Mouse (Mus musculus) stomach, embryonic 14.5 days (tissue): ENCODE data around the gene Actl10. TPM values are rescaled to one million over a fixed set of nuclear protein-coding genes. Genes with fewer than 3 reads are reported as not detected.

Source experiments
- ATAC-seq: fragments of 200-750 bp; cut with Nextera tagmentation; 2 replicates; pipeline ENCODE4 v1.8.0; 2017; ENCODE audit warnings: low read depth, moderate TSS enrichment; ENCODE audit not compliant: insufficient number of reproducible peaks, insufficient read depth, low FRiP score
- H3K27ac ChIP-seq: fragments of 300-500 bp; sonication (generic); 2 replicates; pipeline ENCODE4 v1.5.1; 2014; ENCODE audit warnings: mild to moderate bottlenecking, low read length, moderate library complexity, mixed read lengths
- H3K27me3 ChIP-seq: fragments of 300-500 bp; sonication (generic); 2 replicates; pipeline ENCODE4 v1.6.1; 2014; ENCODE audit warnings: low read length, control low read depth, mixed read lengths; ENCODE audit not compliant: control insufficient read depth, insufficient read depth
- H3K36me3 ChIP-seq: fragments of 300-500 bp; sonication (generic); 2 replicates; pipeline ENCODE4 v1.6.1; 2014; ENCODE audit warnings: mild to moderate bottlenecking, control low read depth, low read length, moderate library complexity, mixed read lengths; ENCODE audit not compliant: control insufficient read depth, insufficient read depth
- H3K4me1 ChIP-seq: fragments of 300-500 bp; sonication (generic); 2 replicates; pipeline ENCODE4 v1.6.1; 2014; ENCODE audit warnings: low read length, control low read depth, mixed read lengths; ENCODE audit not compliant: control insufficient read depth, insufficient read depth
- H3K4me2 ChIP-seq: fragments of 300-500 bp; sonication (generic); replicated peaks from 2 replicates; pipeline ENCODE4 v1.6.1; 2014; ENCODE audit warnings: low read depth, low read length, control low read depth
- H3K4me3 ChIP-seq: fragments of 300-500 bp; sonication (generic); 2 replicates; pipeline ENCODE4 v1.5.1; 2014; ENCODE audit warnings: low read depth, low read length, control low read depth
- H3K9ac ChIP-seq: fragments of 300-500 bp; sonication (generic); replicated peaks from 2 replicates; pipeline ENCODE4 v1.6.1; 2014; ENCODE audit warnings: low read depth, mild to moderate bottlenecking, control low read depth, low read length, moderate library complexity, mixed read lengths
- H3K9me3 ChIP-seq: fragments of 300-500 bp; sonication (generic); 2 replicates; pipeline ENCODE4 v1.6.1; 2016; ENCODE audit warnings: low read depth, low read length, control low read depth; ENCODE audit not compliant: control insufficient read depth
- WGBS: fragments of 180-500 bp; shearing (Covaris S2); extraction: QIAGEN DNeasy Blood & Tissue Kit; methylation state at CpG from one replicate; pipeline ENCODE4 v1.1.7; 2014; 5-methylcytosine and 5-hydroxymethylcytosine counted together
- polyA plus RNA-seq: library from polyadenylated mRNA; unstranded; fragments of >200 nt; fragmentation: Nextera tagmentation; extraction: Ambion mirVana; gene quantifications from 2 replicates; pipeline ENCODE4 v1.2.1, GENCODE M21; 2014

Gene Actl10
- polyA plus RNA-seq, 1 experiment from 2014 or later: not detected

- no peaks in the 10 kb centered on the region for H3K9me3 ChIP-seq
- no peak overlapping the region for H3K4me2 ChIP-seq
- H3K9ac ChIP-seq: no peak overlapping the region
- 70% methylated on average over 3 of the region's 3 CpGs for WGBS
- H3K27ac ChIP-seq: no peak overlapping the region
- H3K4me3 ChIP-seq: no peak overlapping the region
- no peak for ATAC-seq
- H3K27me3 ChIP-seq: no peaks in the 10 kb centered on the region
- H3K36me3 ChIP-seq: peaks cover 5% of the 10 kb centered on the region; the same call in 1 of the 2 replicates
- H3K4me1 ChIP-seq: no peaks in the 10 kb centered on the region
These were observed 41.4 kb downstream of the Actl10 start for GRCm38 (mm10) chr2:154593025-154593424.

GRCm38 (mm10) chr2:154595775-154596174 is 44.2 kb downstream of the Actl10 start:
- H3K9me3 ChIP-seq: no peaks in the 10 kb centered on the region
- ATAC-seq: no peak
- H3K36me3 ChIP-seq: peaks cover 5% of the 10 kb centered on the region; the same call in 1 of the 2 replicates
- H3K9ac ChIP-seq: no peak overlapping the region
- no peaks in the 10 kb centered on the region for H3K4me1 ChIP-seq
- no peak overlapping the region for H3K4me3 ChIP-seq
- WGBS: 76% methylated on average over 5 of the region's 5 CpGs
- H3K27me3 ChIP-seq: no peaks in the 10 kb centered on the region
- H3K4me2 ChIP-seq: no peak overlapping the region
- no peak overlapping the region for H3K27ac ChIP-seq

- no peaks in the 10 kb centered on the region for H3K27me3 ChIP-seq
- H3K27ac ChIP-seq: no peak overlapping the region
- no peaks in the 10 kb centered on the region for H3K9me3 ChIP-seq
- H3K9ac ChIP-seq: no peak overlapping the region
- WGBS: 87% methylated on average over 3 of the region's 3 CpGs
- no peak for ATAC-seq
- H3K4me3 ChIP-seq: no peak overlapping the region
- peaks cover 5% of the 10 kb centered on the region; the same call in 1 of the 2 replicates for H3K36me3 ChIP-seq
- no peak overlapping the region for H3K4me2 ChIP-seq
- H3K4me1 ChIP-seq: no peaks in the 10 kb centered on the region
These were observed 45.8 kb downstream of the Actl10 start for GRCm38 (mm10) chr2:154597399-154597798.

GRCm38 (mm10) chr2:154600586-154600985 is 49.0 kb downstream of the Actl10 start:
- Histone ChIP-seq H3K9ac (no peak overlapping the region), H3K4me3 (no peak overlapping the region), H3K36me3 (no peaks in the 10 kb centered on the region), H3K27me3 (no peaks in the 10 kb centered on the region), H3K27ac (no peak overlapping the region), H3K4me1 (peaks cover 7% of the 10 kb centered on the region; the same call in 1 of the 2 replicates), H3K9me3 (no peaks in the 10 kb centered on the region), H3K4me2 (no peak overlapping the region)
- 68% methylated on average over 6 of the region's 6 CpGs for WGBS
- no peak for ATAC-seq

- H3K36me3 ChIP-seq: no peaks in the 10 kb centered on the region
- no peak for ATAC-seq
- H3K4me2 ChIP-seq: no peak overlapping the region
- H3K9me3 ChIP-seq: no peaks in the 10 kb centered on the region
- H3K4me1 ChIP-seq: peaks cover 7% of the 10 kb centered on the region; the same call in 1 of the 2 replicates
- H3K9ac ChIP-seq: no peak overlapping the region
- no peak overlapping the region for H3K4me3 ChIP-seq
- no peak overlapping the region for H3K27ac ChIP-seq
- H3K27me3 ChIP-seq: no peaks in the 10 kb centered on the region
- WGBS: 70% methylated on average over 3 of the region's 3 CpGs
These were observed 49.7 kb downstream of the Actl10 start for GRCm38 (mm10) chr2:154601324-154601723.

Other genes with a start within 250 kb of the Actl10 start
- gene Bpifb9b, start 244.5 kb upstream of the Actl10 start, polyA plus RNA-seq: not detected in 2 replicates
- 12.2 and 15.8 TPM in 2 replicates for gene Cdk5rap1, start 178.8 kb upstream of the Actl10 start, polyA plus RNA-seq
- 2.4 and 3.1 TPM in 2 replicates for gene Snta1, start 143.7 kb upstream of the Actl10 start, polyA plus RNA-seq
- gene Cbfa2t2, start 115.3 kb upstream of the Actl10 start, polyA plus RNA-seq: 43.6 and 45.3 TPM in 2 replicates
- gene 1700003F12Rik, start 4.7 kb upstream of the Actl10 start, polyA plus RNA-seq: 0.77 and 0.91 TPM in 2 replicates
- gene Necab3, start 7.1 kb downstream of the Actl10 start, polyA plus RNA-seq: 3.2 and 4.1 TPM in 2 replicates
- 7.4 and 9.8 TPM in 2 replicates for gene E2f1, start 18.1 kb downstream of the Actl10 start, polyA plus RNA-seq
- 29.3 and 29.5 TPM in 2 replicates for gene Pxmp4, start 51.9 kb downstream of the Actl10 start, polyA plus RNA-seq
- 0.80 and 1.0 TPM in 2 replicates for gene Zfp341, start 61.5 kb downstream of the Actl10 start, polyA plus RNA-seq
- gene 4930519P11Rik, start 61.7 kb downstream of the Actl10 start, polyA plus RNA-seq: not detected in 2 replicates
- gene Chmp4b, start 99.9 kb downstream of the Actl10 start, polyA plus RNA-seq: 18.4 and 19.1 TPM in 2 replicates
- not detected in 2 replicates for gene Gm14214, start 218.3 kb downstream of the Actl10 start, polyA plus RNA-seq
- gene Raly, start 239.3 kb downstream of the Actl10 start, polyA plus RNA-seq: 77.4 and 84.1 TPM in 2 replicates
- 0.76 TPM in 1 of 2 replicates, not detected in the other for gene a, start 239.6 kb downstream of the Actl10 start, polyA plus RNA-seq